Mouse (Mus musculus): Measurements from ENCODE around the gene Cttnbp2nl. TPM values are rescaled to one million over a fixed set of nuclear protein-coding genes. Genes with fewer than 3 reads are reported as not detected.

The Cttnbp2nl gene
- total and polyA plus RNA-seq, 2 experiments from 2014 or later, result 31.7 to 44.9 TPM

- no peaks in the 10 kb centered on the region for H3K27me3 ChIP-seq (ENCODE audit: insufficient read depth, low read length)
- WGBS, result under 1% methylated on average over 28 of the region's 37 CpGs
- peak; percentile 66 for ATAC-seq
- H3K9ac ChIP-seq, result peak overlapping the region; percentile 80
- H3K4me3 ChIP-seq (ENCODE audit: low read depth, low read length), result peak overlapping the region; percentile 67
- 0 out of 2 replicates have a peak, but pooled peaks have one; percentile 1 for TF ChIP-seq CTCF (IDR thresholded peaks at IDR 0.05; ENCODE audit: low read depth)
- no peak for DNase-seq
- peak overlapping the region; percentile 59 for H3K4me2 ChIP-seq (ENCODE audit: low read depth)
- no peaks in the 10 kb centered on the region for H3K9me3 ChIP-seq (ENCODE audit: low read length)
- H3K36me3 ChIP-seq (ENCODE audit: insufficient read depth), result no peaks in the 10 kb centered on the region
- H3K27ac ChIP-seq (ENCODE audit: low read depth, low read length), result peak overlapping the region; percentile 88
- H3K4me1 ChIP-seq (ENCODE audit: insufficient read depth), result peaks cover 20% of the 10 kb centered on the region
These were observed 592 bp downstream of the Cttnbp2nl start for GRCm38 (mm10) chr3:105052171-105052936.

- Histone ChIP-seq H3K4me2 (ENCODE audit: low read depth) (peak overlapping the region; percentile 59), H3K27me3 (ENCODE audit: insufficient read depth, low read length) (no peaks in the 10 kb centered on the region), H3K27ac (ENCODE audit: low read depth, low read length) (0 out of 2 replicates have a peak overlapping the region, but pooled peaks have one; percentile 88), H3K9ac (peak overlapping the region; percentile 80), H3K9me3 (ENCODE audit: low read length) (no peaks in the 10 kb centered on the region), H3K4me1 (ENCODE audit: insufficient read depth) (peaks cover 20% of the 10 kb centered on the region), H3K36me3 (ENCODE audit: insufficient read depth) (no peaks in the 10 kb centered on the region), H3K4me3 (ENCODE audit: low read depth, low read length) (peak overlapping the region; percentile 67)
- WGBS, result 51% methylated on average over 2 of the region's 2 CpGs
- DNase-seq, result no peak
- no peak for TF ChIP-seq CTCF (IDR thresholded peaks at IDR 0.05; ENCODE audit: low read depth)
- ATAC-seq, result no peak
These were observed 1.8 kb downstream of the Cttnbp2nl start for GRCm38 (mm10) chr3:105051103-105051502.

- no peaks in the 10 kb centered on the region for H3K9me3 ChIP-seq (ENCODE audit: low read length)
- TF ChIP-seq CTCF (IDR thresholded peaks at IDR 0.05; ENCODE audit: low read depth), result no peak
- 0 out of 2 replicates have a peak overlapping the region, but pooled peaks have one; percentile 8 for H3K4me2 ChIP-seq (ENCODE audit: low read depth)
- DNase-seq (no peak), ATAC-seq (no peak)
- H3K4me3 ChIP-seq (ENCODE audit: low read depth, low read length), result no peak overlapping the region
- WGBS, result 88% methylated on average over 6 of the region's 6 CpGs
- no peak overlapping the region for H3K27ac ChIP-seq (ENCODE audit: low read depth, low read length)
- peaks cover 20% of the 10 kb centered on the region for H3K4me1 ChIP-seq (ENCODE audit: insufficient read depth)
- H3K9ac ChIP-seq, result no peak overlapping the region
- H3K27me3 ChIP-seq (ENCODE audit: insufficient read depth, low read length), result no peaks in the 10 kb centered on the region
- H3K36me3 ChIP-seq (ENCODE audit: insufficient read depth), result no peaks in the 10 kb centered on the region
These were observed 3.1 kb downstream of the Cttnbp2nl start for GRCm38 (mm10) chr3:105049848-105050247.

GRCm38 (mm10) chr3:105047616-105048015, 5.3 kb downstream of the Cttnbp2nl start:
- TF ChIP-seq CTCF (IDR thresholded peaks at IDR 0.05; ENCODE audit: low read depth), result no peak
- ATAC-seq, result no peak
- Histone ChIP-seq H3K27ac (ENCODE audit: low read depth, low read length) (no peak overlapping the region), H3K9me3 (ENCODE audit: low read length) (no peaks in the 10 kb centered on the region), H3K4me3 (ENCODE audit: low read depth, low read length) (no peak overlapping the region), H3K9ac (no peak overlapping the region), H3K4me2 (ENCODE audit: low read depth) (no peak overlapping the region), H3K36me3 (ENCODE audit: insufficient read depth) (no peaks in the 10 kb centered on the region), H3K4me1 (ENCODE audit: insufficient read depth) (peaks cover 15% of the 10 kb centered on the region), H3K27me3 (ENCODE audit: insufficient read depth, low read length) (no peaks in the 10 kb centered on the region)
- no peak for DNase-seq
- 80% methylated on average over 8 of the region's 8 CpGs for WGBS

- Histone ChIP-seq H3K27ac (ENCODE audit: low read depth, low read length) (no peak overlapping the region), H3K4me2 (ENCODE audit: low read depth) (no peak overlapping the region), H3K9ac (no peak overlapping the region), H3K9me3 (ENCODE audit: low read length) (no peaks in the 10 kb centered on the region), H3K27me3 (ENCODE audit: insufficient read depth, low read length) (no peaks in the 10 kb centered on the region), H3K4me3 (ENCODE audit: low read depth, low read length) (no peak overlapping the region), H3K4me1 (ENCODE audit: insufficient read depth) (peaks cover 15% of the 10 kb centered on the region), H3K36me3 (ENCODE audit: insufficient read depth) (no peaks in the 10 kb centered on the region)
- 81% methylated on average over 5 of the region's 5 CpGs for WGBS
- DNase-seq (no peak), ATAC-seq (no peak)
- no peak for TF ChIP-seq CTCF (IDR thresholded peaks at IDR 0.05; ENCODE audit: low read depth)
These were observed 6.1 kb downstream of the Cttnbp2nl start for GRCm38 (mm10) chr3:105046870-105047269.

- TF ChIP-seq CTCF (IDR thresholded peaks at IDR 0.05; ENCODE audit: low read depth), result peak; percentile 21; the same call in 1 of the 2 replicates
- H3K27ac ChIP-seq (ENCODE audit: low read depth, low read length), result no peak overlapping the region
- H3K9me3 ChIP-seq (ENCODE audit: low read length), result no peaks in the 10 kb centered on the region
- 90% methylated on average over 5 of the region's 5 CpGs for WGBS
- ATAC-seq (no peak), DNase-seq (no peak)
- H3K4me1 ChIP-seq (ENCODE audit: insufficient read depth), result peaks cover 3% of the 10 kb centered on the region; the same call in 1 of the 2 replicates
- no peak overlapping the region for H3K4me3 ChIP-seq (ENCODE audit: low read depth, low read length)
- no peak overlapping the region for H3K4me2 ChIP-seq (ENCODE audit: low read depth)
- H3K9ac ChIP-seq, result no peak overlapping the region
- no peaks in the 10 kb centered on the region for H3K36me3 ChIP-seq (ENCODE audit: insufficient read depth)
- H3K27me3 ChIP-seq (ENCODE audit: insufficient read depth, low read length), result no peaks in the 10 kb centered on the region
These were observed 9.2 kb downstream of the Cttnbp2nl start for GRCm38 (mm10) chr3:105043746-105044145.

- H3K9me3 ChIP-seq (ENCODE audit: low read length), result no peaks in the 10 kb centered on the region
- no peak overlapping the region for H3K4me2 ChIP-seq (ENCODE audit: low read depth)
- H3K27me3 ChIP-seq (ENCODE audit: insufficient read depth, low read length), result no peaks in the 10 kb centered on the region
- no peak for DNase-seq
- TF ChIP-seq CTCF (IDR thresholded peaks at IDR 0.05; ENCODE audit: low read depth), result no peak
- WGBS, result 97% methylated on average over 9 of the region's 9 CpGs
- H3K4me1 ChIP-seq (ENCODE audit: insufficient read depth), result no peaks in the 10 kb centered on the region
- H3K27ac ChIP-seq (ENCODE audit: low read depth, low read length), result no peak overlapping the region
- peaks cover 21% of the 10 kb centered on the region for H3K36me3 ChIP-seq (ENCODE audit: insufficient read depth)
- no peak overlapping the region for H3K9ac ChIP-seq
- ATAC-seq, result no peak
- no peak overlapping the region for H3K4me3 ChIP-seq (ENCODE audit: low read depth, low read length)
These were observed 11.8 kb downstream of the Cttnbp2nl start for GRCm38 (mm10) chr3:105040983-105041625.
